In genomic region chr4:58400861-58401341, GRCm38 (mm10) we compare ENCODE assay signal across 9 mouse cellular contexts.
DNase-seq lines count a peak whose midpoint lies in the region; ATAC-seq and TF ChIP-seq lines count a peak whose summit lies in the region.
"Had no signal": no experiment of that assay in that cellular context is flagged by ENCODE, and none has a peak within 500 bp of the region (broad histone marks: within the 10 kb centered on the region; RNA-seq: fewer than 3 reads in every experiment).

No protein-coding gene starts in this region.

- H3K27me3 ChIP-seq in cerebellum, adult 2 months (ENCODE audit: control insufficient read depth, insufficient read depth, low read length), result no peaks in the 10 kb centered on the region
- no peaks in the 10 kb centered on the region for H3K27me3 ChIP-seq in kidney, embryonic 16.5 days (ENCODE audit: insufficient read depth, low read length)

- WGBS in cerebellum, adult 2 months, result 21% methylated on average over 12 of the region's 12 CpGs
- 87% methylated on average over 12 of the region's 12 CpGs for WGBS in kidney, embryonic 16.5 days

- H3K36me3 ChIP-seq in kidney, embryonic 16.5 days (ENCODE audit: insufficient read depth, low read length), result no peaks in the 10 kb centered on the region

- intact Hi-C loops in gastrocnemius, adult 2 months (cut with DNase I), result loop anchor here (1.0 kb wide), 1 partner anchor 49 kb away; no protein-coding TSS in a partner anchor

- no peak overlapping the region for H3K4me2 ChIP-seq in kidney, embryonic 16.5 days (replicated peaks; ENCODE audit: low read depth, low read length)

- H3K4me1 ChIP-seq in cerebellum, adult 2 months (ENCODE audit: control insufficient read depth, insufficient read depth, low read length), result no peaks in the 10 kb centered on the region
- no peaks in the 10 kb centered on the region for H3K4me1 ChIP-seq in kidney, embryonic 16.5 days (ENCODE audit: insufficient read depth, low read length)

- no peaks in the 10 kb centered on the region for H3K9me3 ChIP-seq in kidney, embryonic 16.5 days (ENCODE audit: low read length)

- no peak overlapping the region for H3K27ac ChIP-seq in cerebellum, adult 2 months (ENCODE audit: insufficient read depth, low read length)
- peak overlapping the region; percentile 77 for H3K27ac ChIP-seq in gastrocnemius, adult 2 months
- H3K27ac ChIP-seq in kidney, embryonic 16.5 days (ENCODE audit: low read length), result no peak overlapping the region
- H3K27ac ChIP-seq: liver, embryonic 14.5 days had no signal

- ATAC-seq in kidney, embryonic 16.5 days (ENCODE audit: low FRiP score, low TSS enrichment), result no peak

- TF ChIP-seq CTCF in cerebellum, adult 2 months (IDR thresholded peaks at IDR 0.05; ENCODE audit: borderline replicate concordance, insufficient read depth, low read depth, low read length), result no peak
- TF ChIP-seq CTCF in gastrocnemius, adult 2 months (IDR thresholded peaks at IDR 0.05), result no peak

- H3K9ac ChIP-seq in kidney, embryonic 16.5 days (replicated peaks; ENCODE audit: low read length), result no peak overlapping the region
- H3K9ac ChIP-seq: liver, embryonic 14.5 days had no signal

- TF ChIP-seq POLR2A in cerebellum, adult 2 months (IDR thresholded peaks at IDR 0.05; ENCODE audit: borderline replicate concordance, insufficient read depth, low read length), result no peak

- DNase-seq in cerebellum, adult 2 months, result peak; percentile 26 to 33
- no peak for DNase-seq in cerebellum, adult 9-11 months
- DNase-seq in 3T3-L1 (ENCODE audit: low read depth, low spot score), result peak; percentile 79
- DNase-seq in gastrocnemius, adult 2 months, result peak; percentile 76
- peak; percentile 80 to 81 for DNase-seq in left cerebral cortex, adult 18-20 months (ENCODE audit: low spot score in 2 of 2)
- DNase-seq in right cerebral cortex, postnatal 25 days, result peak; percentile 82
- DNase-seq in retina, postnatal 1 day, result no peak

- H3K4me3 ChIP-seq in cerebellum, adult 2 months (replicated peaks; ENCODE audit: insufficient read depth, low read depth, low read length), result no peak overlapping the region
- H3K4me3 ChIP-seq in gastrocnemius, adult 2 months, result peak overlapping the region; percentile 62
- H3K4me3 ChIP-seq in kidney, embryonic 16.5 days (ENCODE audit: low read length), result no peak overlapping the region

Comparison
In these comparisons a context has a peak if more than half of its experiments do, and no peak if none do; other contexts are left out.
1. DNase-seq: peak in cerebellum, adult 2 months (2 of 2), 3T3-L1 (single experiment), gastrocnemius, adult 2 months (single experiment), left cerebral cortex, adult 18-20 months (2 of 2) and right cerebral cortex, postnatal 25 days (single experiment); none in cerebellum, adult 9-11 months (single experiment) and retina, postnatal 1 day (single experiment).